ENCODE assay signal across 26 mouse cellular contexts in genomic region chr12:110970408-110970807, GRCm38 (mm10). TPM values are rescaled to one million over a fixed set of nuclear protein-coding genes. Genes with fewer than 3 reads are reported as not detected.
A peak's percentile ranks its signal among the peaks of the same experiment; 100 is the strongest.
DNase-seq lines count a peak whose midpoint lies in the region; ATAC-seq lines count a peak whose summit lies in the region.
"Had no signal": no experiment of that assay in that cellular context is flagged by ENCODE, and none has a peak within 500 bp of the region (broad histone marks: within the 10 kb centered on the region; RNA-seq: fewer than 3 reads in every experiment).

No protein-coding gene starts in this region.

- H3K36me3 ChIP-seq in liver, embryonic 11.5 days (ENCODE audit: control insufficient read depth, insufficient read depth, low read length) = peaks cover 16% of the 10 kb centered on the region
- H3K36me3 ChIP-seq in liver, embryonic 13.5 days = peaks cover 71% of the 10 kb centered on the region
- H3K36me3 ChIP-seq in liver, embryonic 16.5 days (ENCODE audit: control insufficient read depth, insufficient read depth) = peaks cover 41% of the 10 kb centered on the region
- H3K36me3 ChIP-seq in hindbrain, embryonic 12.5 days = peaks cover 49% of the 10 kb centered on the region

- no peak for DNase-seq in liver, embryonic 11.5 days (ENCODE audit: low spot score)
- no peak for DNase-seq in liver
- peak; percentile 52 for DNase-seq in brain, adult 2 months (ENCODE audit: low read depth, low spot score)
- DNase-seq in liver, embryonic 13.5 days = no peak
- DNase-seq: adrenal gland, adult 2 months; adrenal gland, postnatal 14 days; cerebellum, adult 11-12 months; cerebellum, adult 8-10 months; cerebellum, postnatal 10 days; cerebellum, postnatal 36 days; embryo, embryonic 11 days; gastrocnemius, postnatal 25 days; heart, adult 2 months; heart, postnatal 14 days; heart, postnatal 4 days had no signal

- H3K27me3 ChIP-seq in liver, embryonic 11.5 days (replicated peaks; ENCODE audit: control insufficient read depth, insufficient read depth, low read length) = no peaks in the 10 kb centered on the region
- H3K27me3 ChIP-seq in liver, embryonic 13.5 days = no peaks in the 10 kb centered on the region
- H3K27me3 ChIP-seq in liver, embryonic 16.5 days (ENCODE audit: control insufficient read depth, insufficient read depth, low read depth, low read length) = no peaks in the 10 kb centered on the region
- no peaks in the 10 kb centered on the region for H3K27me3 ChIP-seq in hindbrain, embryonic 12.5 days
- H3K27me3 ChIP-seq: embryonic facial prominence, embryonic 13.5 days; forebrain, embryonic 12.5 days; forebrain, embryonic 15.5 days; heart, embryonic 13.5 days; hindbrain, embryonic 15.5 days had no signal

- ATAC-seq in liver, embryonic 11.5 days (replicated peaks; ENCODE audit: low FRiP score) = no peak
- no peak for ATAC-seq in liver, embryonic 13.5 days (ENCODE audit: low read depth)
- no peak for ATAC-seq in liver, embryonic 16.5 days (ENCODE audit: low read depth)
- ATAC-seq in hindbrain, embryonic 12.5 days (ENCODE audit: low FRiP score) = no peak
- ATAC-seq: CD4-positive, CD25-positive, alpha-beta regulatory T cell, adult 4 months; forebrain, embryonic 15.5 days had no signal

- H3K9ac ChIP-seq in liver, embryonic 11.5 days (ENCODE audit: low read depth, low read length) = no peak overlapping the region
- H3K9ac ChIP-seq in liver, embryonic 13.5 days = no peak overlapping the region
- no peak overlapping the region for H3K9ac ChIP-seq in liver, embryonic 16.5 days (ENCODE audit: low read depth, low read length)
- no peak overlapping the region for H3K9ac ChIP-seq in hindbrain, embryonic 12.5 days
- H3K9ac ChIP-seq: embryonic facial prominence, embryonic 13.5 days; forebrain, embryonic 12.5 days; forebrain, embryonic 15.5 days; heart, embryonic 13.5 days; hindbrain, embryonic 15.5 days had no signal

- H3K4me2 ChIP-seq in liver, embryonic 11.5 days = no peak overlapping the region
- H3K4me2 ChIP-seq in liver, embryonic 13.5 days = no peak overlapping the region
- H3K4me2 ChIP-seq in liver, embryonic 16.5 days (ENCODE audit: low read depth, low read length) = no peak overlapping the region
- no peak overlapping the region for H3K4me2 ChIP-seq in hindbrain, embryonic 12.5 days (replicated peaks)
- H3K4me2 ChIP-seq: embryonic facial prominence, embryonic 13.5 days; forebrain, embryonic 12.5 days; forebrain, embryonic 15.5 days; heart, embryonic 13.5 days; hindbrain, embryonic 15.5 days had no signal

- H3K9me3 ChIP-seq in liver, embryonic 11.5 days (ENCODE audit: control insufficient read depth, low read length) = no peaks in the 10 kb centered on the region
- H3K9me3 ChIP-seq in liver, embryonic 13.5 days (replicated peaks) = no peaks in the 10 kb centered on the region
- no peaks in the 10 kb centered on the region for H3K9me3 ChIP-seq in liver, embryonic 16.5 days (replicated peaks; ENCODE audit: control insufficient read depth, low read length)
- H3K9me3 ChIP-seq in hindbrain, embryonic 12.5 days (replicated peaks) = no peaks in the 10 kb centered on the region
- H3K9me3 ChIP-seq: embryonic facial prominence, embryonic 10.5 days; embryonic facial prominence, embryonic 13.5 days; forebrain, embryonic 12.5 days; forebrain, embryonic 15.5 days; heart, embryonic 10.5 days; heart, embryonic 13.5 days; hindbrain, embryonic 15.5 days had no signal

- 96% methylated on average over 5 of the region's 5 CpGs for WGBS in liver, embryonic 11.5 days
- WGBS in liver, embryonic 13.5 days (ENCODE audit: insufficient replicate concordance) = 95% methylated on average over 5 of the region's 5 CpGs
- 92% methylated on average over 5 of the region's 5 CpGs for WGBS in liver, embryonic 16.5 days (ENCODE audit: insufficient replicate concordance)
- 94% methylated on average over 5 of the region's 5 CpGs for WGBS in hindbrain, embryonic 12.5 days

- H3K4me3 ChIP-seq in liver, embryonic 11.5 days (ENCODE audit: low read depth, low read length) = no peak overlapping the region
- H3K4me3 ChIP-seq in liver, embryonic 13.5 days (replicated peaks) = no peak overlapping the region
- no peak overlapping the region for H3K4me3 ChIP-seq in liver, embryonic 16.5 days (ENCODE audit: low read depth, low read length)
- no peak overlapping the region for H3K4me3 ChIP-seq in hindbrain, embryonic 12.5 days
- H3K4me3 ChIP-seq: embryonic facial prominence, embryonic 10.5 days; embryonic facial prominence, embryonic 13.5 days; erythroblast, embryonic 14.5 days; forebrain, embryonic 12.5 days; forebrain, embryonic 15.5 days; heart, adult 2 months; heart, embryonic 10.5 days; heart, embryonic 13.5 days; hindbrain, embryonic 15.5 days had no signal

- H3K4me1 ChIP-seq in liver, embryonic 11.5 days (replicated peaks; ENCODE audit: control insufficient read depth, insufficient read depth, low read length) = peaks cover 51% of the 10 kb centered on the region
- H3K4me1 ChIP-seq in liver, embryonic 13.5 days (replicated peaks) = peaks cover 81% of the 10 kb centered on the region
- H3K4me1 ChIP-seq in liver, embryonic 16.5 days (ENCODE audit: control insufficient read depth, low read depth, low read length) = peaks cover 69% of the 10 kb centered on the region
- no peaks in the 10 kb centered on the region for H3K4me1 ChIP-seq in hindbrain, embryonic 12.5 days
- H3K4me1 ChIP-seq: embryonic facial prominence, embryonic 13.5 days; forebrain, embryonic 12.5 days; forebrain, embryonic 15.5 days; hindbrain, embryonic 15.5 days had no signal

- peak overlapping the region; percentile 11; the same call in 1 of the 2 replicates for H3K27ac ChIP-seq in liver, embryonic 11.5 days (ENCODE audit: low read depth, low read length)
- peak overlapping the region; percentile 100 for H3K27ac ChIP-seq in liver, embryonic 13.5 days
- peak overlapping the region; percentile 15 for H3K27ac ChIP-seq in liver, embryonic 16.5 days (ENCODE audit: low read length)
- no peak overlapping the region for H3K27ac ChIP-seq in hindbrain, embryonic 12.5 days
- H3K27ac ChIP-seq: embryonic facial prominence, embryonic 10.5 days; embryonic facial prominence, embryonic 13.5 days; forebrain, embryonic 12.5 days; forebrain, embryonic 15.5 days; heart, adult 2 months; heart, embryonic 10.5 days; heart, embryonic 13.5 days; hindbrain, embryonic 15.5 days had no signal

RNA-seq across cellular contexts. Expression of gene Ankrd9, which starts 8.4 kb away (rescaled TPM):
- 32.9 and 33.3 TPM in 2 replicates for polyA plus RNA-seq in liver, embryonic 11.5 days (2014; fragmentation: Nextera tagmentation; extraction: Ambion mirVana)
- 54.2 and 57.6 TPM in 2 replicates for polyA plus RNA-seq in liver, embryonic 13.5 days (2015; fragmentation: Nextera tagmentation; extraction: Ambion mirVana)
- polyA plus RNA-seq in liver, embryonic 16.5 days (2015; fragmentation: Nextera tagmentation; extraction: Ambion mirVana) = 54.7 and 55.9 TPM in 2 replicates
- polyA plus RNA-seq in hindbrain, embryonic 12.5 days (2016; fragmentation: Nextera tagmentation; extraction: Ambion mirVana) = 10.0 and 11.2 TPM in 2 replicates
